Comparison of ENCODE assay signal across 16 mouse cellular contexts in genomic region chr1:72291925-72292324, GRCm38 (mm10). TPM values are rescaled to one million over a fixed set of nuclear protein-coding genes. Genes with fewer than 3 reads are reported as not detected.
"Had no signal": no experiment of that assay in that cellular context is flagged by ENCODE, and none has a peak within 500 bp of the region (broad histone marks: within the 10 kb centered on the region; RNA-seq: fewer than 3 reads in every experiment).

No protein-coding gene starts in this region.

- H3K4me2 ChIP-seq: neural tube, embryonic 15.5 days; stomach, embryonic 15.5 days had no signal

- H3K36me3 ChIP-seq: stomach, embryonic 15.5 days had no signal

- H3K27ac ChIP-seq: neural tube, embryonic 15.5 days; stomach, embryonic 15.5 days; stomach, postnatal 0 days had no signal

- DNase-seq: retina, postnatal 1 day; right cerebral cortex, adult 18-20 months; right cerebral cortex, postnatal 14 days; right cerebral cortex, postnatal 25 days; right cerebral cortex, postnatal 4 days; spleen, adult 18-20 months; thymus, adult 18-20 months; thymus, adult 2 months; thymus, postnatal 14 days; thymus, postnatal 25 days; thymus, postnatal 36 days; thymus, postnatal 4 days had no signal

- H3K4me3 ChIP-seq: neural tube, embryonic 15.5 days; stomach, embryonic 15.5 days had no signal

- H3K27me3 ChIP-seq: neural tube, embryonic 15.5 days; stomach, embryonic 15.5 days had no signal

- H3K9me3 ChIP-seq: neural tube, embryonic 15.5 days; stomach, embryonic 15.5 days had no signal

- H3K9ac ChIP-seq: neural tube, embryonic 15.5 days; stomach, embryonic 15.5 days had no signal

RNA-seq across cellular contexts. Expression of gene Tmem169, which starts 7.8 kb away (rescaled TPM):
- polyA plus RNA-seq: spleen, adult 2 months had no signal
